Mouse (Mus musculus) 416B (cell line): ENCODE measurements around the gene Zic4.

ENCODE experiments used
- DNase-seq: peaks from one replicate; pipeline ENCODE4 v3.0.0; 2011; ENCODE audit warnings: low read depth

Gene Zic4

GRCm38 (mm10) chr9:91363814-91364126, 1.6 kb downstream of the Zic4 start:
- DNase-seq = no peak

- DNase-seq = no peak
Observed at GRCm38 (mm10) chr9:91364127-91364970, 2.1 kb downstream of the Zic4 start.

- no peak for DNase-seq
Observed at GRCm38 (mm10) chr9:91364971-91365501, 2.8 kb downstream of the Zic4 start.

GRCm38 (mm10) chr9:91365664-91366063, 3.5 kb downstream of the Zic4 start, which contains the start of gene Zic1:
TSS of gene Zic1 (minus strand) at chr9:91365810.
- no peak for DNase-seq

- DNase-seq = no peak
Observed at GRCm38 (mm10) chr9:91366226-91366998, 4.2 kb downstream of the Zic4 start.

GRCm38 (mm10) chr9:91366999-91367811, 5.0 kb downstream of the Zic4 start:
- no peak for DNase-seq

- DNase-seq = no peak
Observed at GRCm38 (mm10) chr9:91368150-91368549, 5.9 kb downstream of the Zic4 start.

- no peak for DNase-seq
Observed at GRCm38 (mm10) chr9:91368946-91369292, 6.7 kb downstream of the Zic4 start.

GRCm38 (mm10) chr9:91369293-91369991, 7.2 kb downstream of the Zic4 start:
- DNase-seq = no peak

GRCm38 (mm10) chr9:91370191-91370708, 8.0 kb downstream of the Zic4 start:
- no peak for DNase-seq

- no peak for DNase-seq
Observed at GRCm38 (mm10) chr9:91371011-91371410, 8.8 kb downstream of the Zic4 start.

- DNase-seq = no peak
Observed at GRCm38 (mm10) chr9:91371608-91372007, 9.4 kb downstream of the Zic4 start.

GRCm38 (mm10) chr9:91373811-91374575, 11.8 kb downstream of the Zic4 start:
- no peak for DNase-seq

GRCm38 (mm10) chr9:91374665-91375064, 12.5 kb downstream of the Zic4 start:
- no peak for DNase-seq

- no peak for DNase-seq
Observed at GRCm38 (mm10) chr9:91377036-91377872, 15.0 kb downstream of the Zic4 start.

- no peak for DNase-seq
Observed at GRCm38 (mm10) chr9:91377873-91378150, 15.6 kb downstream of the Zic4 start.

GRCm38 (mm10) chr9:91378411-91379299, 16.4 kb downstream of the Zic4 start:
- no peak for DNase-seq

- DNase-seq = no peak
Observed at GRCm38 (mm10) chr9:91379300-91379635, 17.1 kb downstream of the Zic4 start.
